Mouse (Mus musculus): Measurements from ENCODE around the gene Mpzl1.

GRCm38 (mm10) chr1:165682056-165682853, 47.9 kb upstream of the Mpzl1 start:
- TF ChIP-seq CTCF (IDR thresholded peaks at IDR 0.05; ENCODE audit: low read depth, low read length) (no peak), POLR2A (IDR thresholded peaks at IDR 0.05; ENCODE audit: extremely low read depth, insufficient read depth, low read length) (no peak)

All from liver, adult 2 months (tissue).